Mouse (Mus musculus): Measurements from ENCODE around the gene Zfp566. TPM values are rescaled to one million over a fixed set of nuclear protein-coding genes. Genes with fewer than 3 reads are reported as not detected.

The Zfp566 gene
- total and polyA plus RNA-seq, 3 experiments, result 1.6 to 2.6 (median 2.2) TPM

DNA sequence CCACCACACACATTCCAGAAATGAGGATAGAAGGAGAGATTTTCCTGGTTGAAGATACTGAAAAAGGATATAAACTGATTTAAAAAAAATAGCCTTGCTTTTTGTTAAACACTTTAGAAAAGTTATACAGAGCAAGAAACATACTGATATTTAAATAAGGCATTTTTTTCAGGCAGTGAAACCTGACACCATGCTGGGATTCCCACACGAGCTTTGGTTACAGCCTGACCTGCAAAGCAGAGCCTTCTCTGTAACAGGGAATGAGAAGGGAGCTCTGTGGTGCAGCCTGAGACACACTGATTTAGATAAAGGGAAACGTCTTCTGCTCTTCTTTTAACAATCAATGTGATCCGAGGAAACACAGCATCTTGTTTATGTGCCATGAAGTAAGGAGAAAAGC is 36.7 kb downstream of the Zfp566 start:
- no peak for DNase-seq

DNA sequence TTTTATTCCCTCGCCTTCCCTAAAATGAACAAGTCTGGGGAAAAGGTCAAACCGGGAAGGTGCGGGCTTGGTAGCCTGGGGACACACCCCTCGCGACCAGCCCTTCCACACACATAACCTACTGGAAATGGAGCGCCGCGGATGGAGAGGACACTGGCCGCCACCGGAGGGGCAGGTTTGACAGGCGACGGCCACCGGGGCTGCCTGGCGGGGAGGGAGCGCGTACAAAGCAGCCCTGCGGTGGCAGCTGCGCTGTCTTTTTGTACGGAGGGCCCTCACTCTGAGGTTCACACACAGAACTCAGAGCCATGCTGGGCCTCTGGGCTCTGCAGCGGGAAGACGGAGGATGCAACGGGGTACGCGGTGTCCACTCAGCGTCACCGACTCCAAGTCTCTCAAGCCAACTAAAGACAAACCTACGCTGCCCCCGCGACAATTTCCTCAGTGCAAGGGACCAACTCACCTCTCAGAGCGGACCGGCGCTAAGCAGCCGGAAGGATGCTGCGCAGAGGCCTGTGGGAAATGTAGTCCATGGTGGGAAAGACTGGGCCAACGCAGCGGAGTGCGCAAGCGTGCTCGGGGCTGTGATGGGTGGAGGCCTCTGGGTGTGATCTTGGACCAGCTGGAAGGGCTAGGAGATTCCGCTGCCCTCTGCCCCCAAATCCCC is 39.3 kb downstream of the Zfp566 start, which contains the start of gene Zfp14:
TSS of gene Zfp14 (minus strand) at position 499 of the 667 bp plus-strand sequence.
- peak; percentile 93 for DNase-seq

DNA sequence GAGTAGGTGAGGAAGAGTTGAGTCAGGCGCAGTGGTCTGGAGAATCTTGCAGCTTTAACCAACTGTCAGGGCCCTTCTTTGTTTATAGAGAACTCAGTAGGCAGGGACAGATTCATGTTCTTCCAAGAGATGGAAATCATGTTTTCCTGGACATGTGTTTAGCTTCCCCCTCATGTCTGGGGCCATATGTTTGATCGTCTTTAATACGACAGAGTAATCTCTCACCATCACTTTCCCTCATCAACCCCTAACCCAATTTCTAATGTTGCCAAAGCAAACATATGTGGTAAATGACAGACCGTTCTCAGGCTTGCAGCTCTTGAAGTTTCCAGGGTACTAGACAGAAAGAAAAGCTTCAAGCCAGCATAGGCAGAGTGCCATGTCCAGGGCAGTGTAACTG is 42.2 kb downstream of the Zfp566 start:
- no peak for DNase-seq

DNA sequence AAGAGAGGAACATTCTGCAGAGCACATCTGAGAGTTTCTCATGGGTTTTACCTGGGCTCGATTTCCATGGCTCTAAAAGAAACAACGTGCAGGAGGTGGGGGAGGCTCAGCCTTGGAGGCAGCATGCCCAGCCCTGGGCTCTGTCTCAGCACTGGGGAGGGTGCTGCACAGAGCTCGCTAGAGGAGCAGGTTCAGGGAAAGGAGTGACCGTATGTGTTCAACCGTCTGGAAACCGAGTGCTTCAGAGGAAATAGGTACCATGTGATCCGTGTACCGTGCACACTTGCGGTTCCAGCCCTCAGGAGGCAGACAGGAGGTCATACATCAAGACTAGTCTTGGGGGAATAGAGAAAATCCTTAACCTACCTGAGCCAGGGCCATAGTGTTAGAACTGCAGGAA is 46.0 kb downstream of the Zfp566 start:
- no peak for DNase-seq

DNA sequence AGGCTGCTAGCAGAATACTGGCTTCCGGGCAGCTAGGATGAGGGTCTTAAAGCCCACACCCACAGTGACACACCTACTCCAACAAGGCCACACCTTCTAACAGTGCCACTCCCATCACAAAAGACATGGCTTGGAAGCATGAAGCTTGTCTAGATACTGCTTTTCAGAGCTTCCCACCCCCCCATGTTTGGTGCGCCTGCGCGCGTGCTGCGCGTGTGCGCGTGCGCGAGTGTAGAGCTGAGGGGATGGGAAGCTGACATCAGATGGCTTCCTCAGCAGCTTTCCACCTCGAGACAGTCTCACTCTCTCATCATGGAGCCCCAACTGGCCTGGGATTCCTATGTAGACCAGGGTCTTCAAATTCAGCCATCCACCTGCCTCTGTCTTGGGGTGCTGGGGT is 56.0 kb downstream of the Zfp566 start:
- DNase-seq, result no peak

DNA sequence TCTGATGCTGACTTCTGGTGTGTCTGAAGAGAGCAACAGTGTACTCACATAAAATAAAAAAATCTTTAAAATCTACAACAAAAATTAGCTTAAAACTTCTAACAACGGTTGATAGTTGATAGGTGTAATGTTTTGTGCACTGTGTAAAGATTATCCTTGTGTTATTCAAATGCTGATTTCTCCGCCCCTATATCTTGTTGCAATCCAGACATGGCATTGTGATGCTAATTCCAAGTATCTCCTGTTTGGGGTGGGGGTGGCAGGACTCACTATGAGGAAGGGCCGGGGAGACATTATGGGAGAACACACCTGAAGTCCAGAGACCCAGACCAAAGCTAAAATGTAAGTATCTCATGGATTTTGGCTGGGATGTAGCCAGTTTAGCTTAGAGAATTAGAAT is 58.9 kb downstream of the Zfp566 start:
- no peak for DNase-seq

DNA sequence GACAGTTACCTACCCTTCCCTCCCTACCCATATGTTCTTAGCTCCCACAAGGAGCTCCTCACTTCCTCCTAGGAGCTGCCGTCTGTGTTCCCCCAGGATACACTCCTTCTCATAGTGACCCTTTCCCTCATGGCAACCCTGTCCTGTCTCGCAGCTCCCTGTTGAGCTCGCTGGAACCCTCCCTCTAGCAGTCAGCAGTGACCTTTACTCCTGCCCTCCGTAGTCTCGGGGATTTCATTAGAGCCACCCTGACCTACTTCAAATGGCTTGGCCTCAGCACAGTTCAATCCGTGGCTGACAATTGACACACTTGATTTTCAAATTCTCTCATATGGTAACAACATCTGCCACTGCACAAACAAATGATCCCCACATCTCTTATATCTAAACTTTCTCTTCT is 59.6 kb downstream of the Zfp566 start:
- DNase-seq, result peak; percentile 38

DNA sequence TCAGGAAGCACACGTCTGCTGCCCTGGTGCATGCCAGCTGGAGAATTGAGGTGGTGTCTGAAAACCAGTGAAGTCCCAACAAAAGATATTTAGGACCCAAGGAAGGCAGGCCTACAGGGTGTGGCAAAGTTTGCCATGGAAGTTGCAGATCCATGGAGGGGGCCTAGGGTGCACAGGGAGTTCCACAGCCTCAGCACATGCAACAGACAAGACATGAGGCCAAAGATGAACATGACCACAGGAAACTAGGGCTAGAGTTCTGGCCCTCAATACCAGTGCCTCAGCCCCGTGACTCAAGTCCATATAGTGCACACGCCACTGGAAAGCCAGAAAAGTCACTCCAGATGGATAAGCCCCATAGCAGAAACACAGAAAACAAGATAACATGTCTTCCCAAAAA is 61.8 kb downstream of the Zfp566 start:
- no peak for DNase-seq

Small RNAs within 50 kb of the gene (microRNA-seq; reads per million reads assigned to microRNA genes)
- 0 reads per million in 2 experiments for gene Gm23368

Other genes starting within 250 kb of the Zfp566 start
- 1 to 10 TPM in 1 of 2 experiments, under 1 TPM in 1; 0.61 to 1.0 TPM for gene Zfp940, start 236.9 kb downstream of the Zfp566 start, total RNA-seq (2021)
- 0.03 and 0.15 TPM in 2 replicates for gene Zfp940, start 236.9 kb downstream of the Zfp566 start, polyA plus RNA-seq (2012; rRNA removed)
- 1 to 10 TPM; 5.2 to 5.8 TPM for gene Zfp420, start 230.5 kb downstream of the Zfp566 start, total RNA-seq (2021)
- gene Zfp420, start 230.5 kb downstream of the Zfp566 start, polyA plus RNA-seq (2012; rRNA removed), result 0.29 and 0.57 TPM in 2 replicates
- 10 to 100 TPM in 1 of 2 experiments, 1 to 10 TPM in 1; 9.7 to 11.1 TPM for gene Zfp27, start 184.0 kb downstream of the Zfp566 start, total RNA-seq (2021)
- gene Zfp27, start 184.0 kb downstream of the Zfp566 start, polyA plus RNA-seq (2012; rRNA removed), result 0.90 and 0.91 TPM in 2 replicates
- 1 to 10 TPM; 4.0 to 7.8 TPM for gene Zfp383, start 182.3 kb downstream of the Zfp566 start, total RNA-seq (2021)
- 0.26 and 0.39 TPM in 2 replicates for gene Zfp383, start 182.3 kb downstream of the Zfp566 start, polyA plus RNA-seq (2012; rRNA removed)
- 10 to 100 TPM in 1 of 2 experiments, 1 to 10 TPM in 1; 9.6 to 10.3 TPM for gene Zfp74, start 136.4 kb downstream of the Zfp566 start, total RNA-seq (2021)
- 21.1 and 24.4 TPM in 2 replicates for gene Zfp74, start 136.4 kb downstream of the Zfp566 start, polyA plus RNA-seq (2012; rRNA removed)
- gene Zfp568, start 106.6 kb downstream of the Zfp566 start, total RNA-seq (2021), result 1 to 10 TPM; 5.2 to 7.1 TPM
- 1.1 and 1.6 TPM in 2 replicates for gene Zfp568, start 106.6 kb downstream of the Zfp566 start, polyA plus RNA-seq (2012; rRNA removed)
- gene Zfp14, start 39.1 kb downstream of the Zfp566 start, total RNA-seq (2021), result 1 to 10 TPM; 2.1 to 2.8 TPM
- 0.81 and 1.7 TPM in 2 replicates for gene Zfp14, start 39.1 kb downstream of the Zfp566 start, polyA plus RNA-seq (2012; rRNA removed)
- gene Zfp82, start 17.6 kb downstream of the Zfp566 start, total RNA-seq (2021), result 1 to 10 TPM; 1.6 to 2.5 TPM
- 0.06 and 0.11 TPM in 2 replicates for gene Zfp82, start 17.6 kb downstream of the Zfp566 start, polyA plus RNA-seq (2012; rRNA removed)
- gene Gm26920, start 117 bp downstream of the Zfp566 start, total RNA-seq (2021), result under 1 TPM in 1 of 2 experiments, not detected in 1; 0.73 TPM
- gene Gm26920, start 117 bp downstream of the Zfp566 start, polyA plus RNA-seq (2012; rRNA removed), result not detected in 2 replicates
- gene Zfp260, start 4.2 kb upstream of the Zfp566 start, total RNA-seq (2021), result 10 to 100 TPM; 35.4 to 39.5 TPM
- gene Zfp260, start 4.2 kb upstream of the Zfp566 start, polyA plus RNA-seq (2012; rRNA removed), result 6.2 and 9.7 TPM in 2 replicates
- gene Zfp382, start 31.4 kb upstream of the Zfp566 start, total RNA-seq (2021), result 1 to 10 TPM; 2.5 to 4.2 TPM
- 0.07 and 0.44 TPM in 2 replicates for gene Zfp382, start 31.4 kb upstream of the Zfp566 start, polyA plus RNA-seq (2012; rRNA removed)
- gene Zfp146, start 79.2 kb upstream of the Zfp566 start, total RNA-seq (2021), result 10 to 100 TPM; 45.7 to 52.1 TPM
- gene Zfp146, start 79.2 kb upstream of the Zfp566 start, polyA plus RNA-seq (2012; rRNA removed), result 2.2 and 2.5 TPM in 2 replicates
- 100 to 1,000 TPM; 353 to 482 TPM for gene Cox7a1, start 93.6 kb upstream of the Zfp566 start, total RNA-seq (2021)
- gene Cox7a1, start 93.6 kb upstream of the Zfp566 start, polyA plus RNA-seq (2012; rRNA removed), result 27.2 and 28.9 TPM in 2 replicates
- 100 to 1,000 TPM; 629 to 666 TPM for gene Capns1, start 108.3 kb upstream of the Zfp566 start, total RNA-seq (2021)
- 1,680 and 2,038 TPM in 2 replicates for gene Capns1, start 108.3 kb upstream of the Zfp566 start, polyA plus RNA-seq (2012; rRNA removed)
- 10 to 100 TPM; 74.2 to 84.9 TPM for gene Polr2i, start 141.4 kb upstream of the Zfp566 start, total RNA-seq (2021)
- 77.0 and 78.9 TPM in 2 replicates for gene Polr2i, start 141.4 kb upstream of the Zfp566 start, polyA plus RNA-seq (2012; rRNA removed)
- 100 to 1,000 TPM in 1 of 2 experiments, 10 to 100 TPM in 1; 74.9 to 116 TPM for gene Tbcb, start 141.7 kb upstream of the Zfp566 start, total RNA-seq (2021)
- 40.3 and 41.9 TPM in 2 replicates for gene Tbcb, start 141.7 kb upstream of the Zfp566 start, polyA plus RNA-seq (2012; rRNA removed)
- gene Ovol3, start 145.2 kb upstream of the Zfp566 start, total RNA-seq (2021), result not detected
- gene Ovol3, start 145.2 kb upstream of the Zfp566 start, polyA plus RNA-seq (2012; rRNA removed), result not detected in 2 replicates
- not detected for gene Thap8, start 189.6 kb upstream of the Zfp566 start, total RNA-seq (2021)
- 0.51 and 0.62 TPM in 2 replicates for gene Thap8, start 189.6 kb upstream of the Zfp566 start, polyA plus RNA-seq (2012; rRNA removed)
- gene Wdr62, start 189.9 kb upstream of the Zfp566 start, total RNA-seq (2021), result 1 to 10 TPM; 4.8 to 6.1 TPM
- gene Wdr62, start 189.9 kb upstream of the Zfp566 start, polyA plus RNA-seq (2012; rRNA removed), result 16.3 and 17.6 TPM in 2 replicates
- 10 to 100 TPM; 27.9 to 28.7 TPM for gene Clip3, start 201.2 kb upstream of the Zfp566 start, total RNA-seq (2021)
- 10.2 and 17.3 TPM in 2 replicates for gene Clip3, start 201.2 kb upstream of the Zfp566 start, polyA plus RNA-seq (2012; rRNA removed)
- gene Alkbh6, start 218.2 kb upstream of the Zfp566 start, total RNA-seq (2021), result 10 to 100 TPM; 57.8 to 73.6 TPM
- 276 and 312 TPM in 2 replicates for gene Alkbh6, start 218.2 kb upstream of the Zfp566 start, polyA plus RNA-seq (2012; rRNA removed)
- gene Syne4, start 224.3 kb upstream of the Zfp566 start, total RNA-seq (2021), result 10 to 100 TPM; 18.8 to 34.5 TPM
- 51.8 and 59.1 TPM in 2 replicates for gene Syne4, start 224.3 kb upstream of the Zfp566 start, polyA plus RNA-seq (2012; rRNA removed)
- gene E130208F15Rik, start 231.2 kb upstream of the Zfp566 start, total RNA-seq (2021), result 1 to 10 TPM; 1.2 to 1.6 TPM
- 2.0 and 2.7 TPM in 2 replicates for gene E130208F15Rik, start 231.2 kb upstream of the Zfp566 start, polyA plus RNA-seq (2012; rRNA removed)
- 10 to 100 TPM in 1 of 2 experiments, 1 to 10 TPM in 1; 9.1 to 18.7 TPM for gene Sdhaf1, start 233.4 kb upstream of the Zfp566 start, total RNA-seq (2021)
- 52.4 and 74.3 TPM in 2 replicates for gene Sdhaf1, start 233.4 kb upstream of the Zfp566 start, polyA plus RNA-seq (2012; rRNA removed)